Mouse (Mus musculus): ENCODE measurements around the gene Spag8.

Spag8 gene

DNA sequence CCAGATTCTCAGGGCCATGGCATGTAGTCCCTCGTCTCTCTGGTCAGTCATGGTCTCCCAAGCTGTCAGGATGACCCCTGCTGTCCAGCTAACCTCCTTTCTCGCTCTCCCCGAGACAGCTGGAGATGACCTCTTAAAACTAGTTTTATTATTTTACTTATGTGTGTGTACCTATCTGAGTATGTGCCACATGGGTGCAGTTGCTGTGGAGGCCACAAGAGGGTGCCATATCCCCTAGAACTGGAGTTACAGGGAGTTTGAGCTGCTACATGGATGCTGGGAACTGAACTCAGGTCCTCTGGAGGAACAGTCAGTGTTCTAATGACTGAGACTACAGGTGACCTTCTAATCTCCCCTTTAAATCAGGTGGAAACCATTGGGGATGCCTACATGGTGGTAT lies 3.6 kb downstream of the Spag8 start:
- DNase-seq = no peak

DNA sequence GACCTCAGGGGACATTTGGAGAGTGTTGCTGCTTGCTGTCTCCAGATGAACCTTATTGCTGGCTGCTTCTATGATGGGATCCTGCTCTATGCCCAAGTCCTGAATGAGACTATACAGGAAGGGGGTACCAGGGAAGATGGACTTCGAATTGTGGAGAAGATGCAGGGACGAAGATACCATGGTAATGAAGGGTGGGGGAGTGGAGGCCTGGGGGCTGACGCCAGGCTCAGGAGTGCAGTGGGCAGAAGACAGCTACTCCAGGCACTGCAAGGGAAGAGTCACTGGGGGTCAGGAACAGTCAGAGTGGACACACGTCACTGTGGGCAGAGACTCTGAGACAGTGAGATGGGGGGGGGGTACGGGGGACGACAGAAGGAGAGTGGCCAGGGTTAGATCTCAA lies 12.9 kb downstream of the Spag8 start:
- DNase-seq = no peak

DNA sequence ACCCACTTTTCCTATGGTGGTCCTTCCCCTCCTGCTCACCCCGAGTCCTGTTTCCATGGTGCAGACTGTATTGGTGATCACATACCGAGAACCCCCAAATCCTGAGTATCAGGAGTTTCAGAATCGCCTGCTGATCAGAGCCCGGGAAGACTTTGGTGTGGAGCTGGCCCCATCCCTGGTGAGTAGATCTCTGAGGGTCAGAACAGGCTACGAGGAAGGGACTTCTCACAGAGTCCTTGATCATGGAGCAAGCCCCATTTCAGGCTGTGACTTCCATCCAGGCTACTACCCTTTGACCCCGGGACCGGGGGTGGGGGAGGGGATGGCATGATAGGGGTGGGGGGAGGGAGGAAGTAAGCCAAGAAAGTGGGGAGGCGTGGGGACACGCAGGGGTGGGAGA lies 13.3 kb downstream of the Spag8 start:
- no peak for DNase-seq

- no peak for DNase-seq
These were observed 16.6 kb downstream of the Spag8 start for GRCm38 (mm10) chr4:43636751-43637150.

GRCm38 (mm10) chr4:43634621-43635374 lies 18.6 kb downstream of the Spag8 start:
- DNase-seq = no peak

GRCm38 (mm10) chr4:43633736-43634135 lies 19.7 kb downstream of the Spag8 start:
- DNase-seq = no peak

DNA sequence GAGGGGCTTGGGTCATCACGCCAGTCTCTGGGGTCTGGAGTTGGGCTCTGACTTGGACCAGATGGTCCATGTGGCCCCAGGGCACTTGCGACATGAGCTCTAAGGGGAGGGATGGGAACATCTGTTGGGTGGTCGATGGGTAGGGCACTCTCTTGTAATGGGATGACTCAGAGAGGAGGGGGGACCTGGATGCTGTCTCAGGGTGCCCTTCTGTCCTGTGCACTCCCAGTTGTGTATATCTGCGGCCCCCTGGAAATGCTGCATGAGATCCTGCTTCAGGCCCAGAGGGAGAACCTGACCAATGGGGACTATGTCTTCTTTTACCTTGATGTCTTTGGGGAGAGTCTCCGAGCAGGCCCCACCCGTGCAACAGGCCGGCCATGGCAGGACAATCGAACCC lies 20.1 kb downstream of the Spag8 start:
- DNase-seq = no peak

GRCm38 (mm10) chr4:43631956-43632920 lies 21.2 kb downstream of the Spag8 start:
- peak; percentile 58 for DNase-seq

GRCm38 (mm10) chr4:43631046-43631955 lies 22.1 kb downstream of the Spag8 start, which contains the start of gene Npr2:
Gene Npr2, plus strand, starts transcription at chr4:43631935.
- DNase-seq = peak; percentile 60

DNA sequence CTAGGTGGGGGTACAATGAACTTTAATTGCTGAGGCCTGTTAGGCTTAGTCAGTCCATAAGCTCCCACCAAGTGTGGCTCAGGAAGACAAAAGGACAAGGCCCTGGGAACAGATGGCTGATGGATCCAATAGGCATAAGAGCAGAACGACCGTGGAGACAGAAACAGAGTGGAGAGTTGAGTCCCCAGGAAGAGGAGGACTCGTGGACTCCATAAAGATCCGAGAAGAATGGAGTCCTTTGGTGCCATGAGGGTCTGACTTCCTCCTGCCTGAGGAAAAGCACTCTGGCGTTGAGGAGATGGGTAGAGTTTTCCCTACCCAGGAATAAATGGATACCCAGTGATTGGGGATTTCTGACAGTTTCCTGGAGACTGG lies 22.7 kb downstream of the Spag8 start:
- DNase-seq = no peak

- peak; percentile 87 for DNase-seq
These were observed 23.3 kb downstream of the Spag8 start for GRCm38 (mm10) chr4:43630030-43630581.

GRCm38 (mm10) chr4:43629106-43629817 lies 24.1 kb downstream of the Spag8 start:
- no peak for DNase-seq

DNA sequence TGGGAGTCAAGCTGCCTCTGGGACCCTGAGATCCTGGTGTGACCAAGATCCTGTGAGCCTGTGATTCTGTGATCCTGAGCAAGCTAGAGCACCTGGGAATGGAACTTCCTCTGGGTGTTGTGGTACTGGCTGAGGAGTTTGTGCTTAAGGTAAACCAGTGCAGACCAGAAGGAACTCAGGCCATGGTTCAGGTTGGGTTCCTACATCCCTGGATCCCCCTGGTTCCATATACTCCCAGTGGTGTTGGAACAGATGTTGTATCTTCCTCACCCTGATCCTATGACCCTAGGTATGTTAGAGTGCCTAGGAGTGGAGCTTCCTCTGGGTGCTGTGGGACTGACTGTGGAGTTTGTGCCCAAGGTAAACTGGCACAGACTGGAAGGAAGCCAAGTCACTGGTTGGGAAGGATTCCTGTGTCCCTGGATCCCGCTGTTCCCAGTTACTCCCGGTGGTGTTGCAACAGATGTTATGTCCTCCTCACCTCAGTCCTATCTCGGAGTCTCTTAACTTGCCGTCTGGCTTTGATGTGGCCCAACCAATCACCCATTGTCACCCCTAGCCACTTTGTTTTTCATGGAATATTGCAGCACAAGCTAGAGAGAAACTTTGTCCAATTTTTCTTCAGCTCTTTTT lies 33.1 kb downstream of the Spag8 start:
- no peak for DNase-seq

DNA sequence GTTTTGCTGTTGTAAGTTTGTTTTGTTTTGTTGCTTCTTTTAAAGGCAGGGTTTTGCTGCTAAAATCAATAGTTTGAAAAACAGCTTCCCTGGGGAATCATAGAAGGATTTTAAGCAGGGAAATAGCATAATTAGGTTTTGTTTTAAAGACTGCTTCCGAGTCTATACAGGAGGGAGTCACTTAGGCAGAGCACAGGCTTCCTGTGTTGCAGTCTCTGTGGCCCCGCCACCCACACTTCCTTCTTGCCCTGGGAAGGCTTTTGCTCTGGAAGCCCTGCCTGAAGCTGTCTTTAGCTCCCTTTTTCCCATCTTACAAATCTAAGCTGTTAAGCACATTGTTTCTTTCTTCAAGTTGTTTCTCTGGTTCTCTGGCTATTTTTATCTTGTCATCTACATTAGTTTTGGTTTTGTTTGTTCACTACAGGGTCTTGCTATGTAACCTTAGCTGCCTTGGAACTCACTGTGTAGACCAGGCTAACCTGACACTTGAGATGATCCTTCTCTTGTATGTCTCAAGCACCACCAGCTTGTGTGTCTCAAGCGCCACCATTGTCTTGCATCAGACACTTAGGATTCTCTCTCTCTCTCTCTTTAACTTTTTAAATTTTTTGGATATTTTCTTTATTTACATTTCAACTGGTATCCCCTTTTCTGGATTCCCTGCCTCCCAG lies 40.2 kb downstream of the Spag8 start:
- DNase-seq = no peak

GRCm38 (mm10) chr4:43612534-43612933 lies 40.9 kb downstream of the Spag8 start:
- no peak for DNase-seq

DNA sequence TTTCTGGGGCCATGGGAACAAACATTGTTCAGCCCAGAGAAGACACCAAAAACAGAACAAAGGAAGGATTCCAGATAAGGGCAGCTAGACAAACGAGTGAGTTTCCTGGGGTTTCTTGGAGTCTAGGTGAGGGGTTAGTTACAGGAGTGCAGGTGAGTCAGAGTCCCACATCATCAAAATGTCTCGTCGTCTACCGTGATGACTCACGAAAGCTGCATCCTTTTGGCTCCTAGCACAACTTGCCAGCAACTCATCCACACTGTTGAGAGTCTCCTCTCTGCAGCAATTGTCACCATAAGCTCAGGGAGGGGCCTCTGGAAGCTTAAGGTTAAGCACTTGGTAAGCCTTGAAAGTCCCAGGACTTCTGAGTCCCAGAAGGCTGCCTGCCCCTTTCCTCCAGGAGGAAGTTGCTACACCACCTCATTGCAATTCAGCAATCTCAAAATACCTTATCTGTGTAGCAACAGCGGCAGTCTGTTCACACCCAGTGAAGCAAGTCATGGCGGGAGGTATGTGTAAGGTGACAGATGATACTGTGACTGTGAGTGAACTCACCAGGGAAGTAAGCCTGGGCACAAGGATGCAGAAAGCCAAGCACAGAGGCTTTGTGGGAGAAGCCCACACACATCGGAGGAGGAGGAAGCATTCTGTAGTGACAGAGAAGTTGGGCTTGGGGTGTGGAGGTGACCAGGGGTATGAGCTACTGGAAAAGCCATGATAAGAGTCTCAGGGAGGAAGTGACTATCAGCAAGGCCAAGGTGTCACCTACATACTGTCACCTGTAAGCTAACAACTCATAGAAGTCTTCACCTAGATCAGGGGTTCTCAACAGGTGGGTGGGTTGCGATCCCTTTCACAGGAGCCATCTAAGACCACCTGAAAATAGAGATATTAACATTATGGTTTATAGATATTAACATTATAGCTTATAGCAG lies 48.4 kb downstream of the Spag8 start:
- no peak for DNase-seq

DNA sequence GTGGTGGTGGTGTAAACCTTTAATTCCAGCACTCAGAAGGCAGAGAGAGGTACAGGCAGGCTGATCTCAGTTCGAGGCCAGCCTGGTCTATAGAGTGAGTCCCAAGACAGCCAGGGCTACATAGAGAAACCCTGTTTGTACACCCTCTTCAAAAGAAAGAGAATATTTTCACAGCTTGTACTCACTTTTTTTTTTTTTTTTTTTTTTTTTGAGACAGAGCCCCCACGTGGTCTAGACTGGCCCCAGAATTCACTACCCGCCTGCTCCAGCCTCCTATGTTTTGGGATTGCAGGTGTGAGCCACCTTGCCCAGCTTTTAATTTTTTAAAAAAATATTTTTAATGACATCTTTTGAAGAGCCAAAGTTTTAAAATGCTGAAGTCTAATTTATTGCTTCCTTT lies 49.3 kb downstream of the Spag8 start:
- DNase-seq = no peak

Data from cerebellum, adult 11 months (tissue).